Mouse (Mus musculus) telencephalon, adult 2 months (tissue): ENCODE data around the gene Dysf.

Experiments
- DNase-seq: peaks from one replicate; pipeline ENCODE4 v3.0.0-alpha.2; 2011; ENCODE audit warnings: low read depth, low spot score

Dysf gene

DNA sequence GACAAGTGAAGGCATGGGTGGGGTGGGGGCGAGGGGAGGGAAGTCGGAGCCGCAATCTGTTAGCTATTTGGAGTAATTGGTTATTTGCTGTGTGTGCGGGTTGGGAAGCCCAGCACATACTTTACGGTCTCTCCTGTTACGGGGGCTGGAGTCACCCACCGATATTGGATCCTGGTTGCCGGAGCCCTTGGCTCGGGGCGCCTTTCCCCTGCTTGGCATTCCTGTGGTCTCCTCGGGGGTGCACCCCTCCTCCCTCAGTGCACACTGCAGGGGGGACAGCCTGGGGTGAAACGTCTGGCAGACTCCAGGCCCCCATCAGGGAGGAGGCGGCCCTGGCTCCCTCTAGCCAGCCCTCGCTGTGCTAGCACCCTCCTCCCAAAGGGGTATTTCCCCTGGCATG lies 159.2 kb downstream of the Dysf start:
- no peak for DNase-seq

DNA sequence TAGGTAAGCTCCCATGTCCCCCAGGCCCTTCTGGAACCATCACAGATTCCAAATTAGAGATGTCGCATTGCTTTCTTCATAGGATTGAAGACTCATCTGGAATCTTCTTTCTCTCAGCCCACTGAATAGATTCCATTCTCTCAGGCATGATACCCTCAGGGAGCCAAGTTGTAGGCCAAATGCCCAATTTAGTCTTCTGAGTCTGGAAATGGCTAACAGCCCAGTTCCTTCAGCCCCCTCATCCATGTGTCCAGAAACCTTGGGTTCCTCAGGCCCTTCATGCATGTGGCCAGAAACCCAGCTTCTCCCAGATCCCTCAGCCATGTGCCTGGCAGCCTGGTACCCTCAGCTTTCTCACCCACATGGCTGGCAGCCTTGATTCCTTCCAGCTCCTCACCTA lies 160.2 kb downstream of the Dysf start:
- DNase-seq = no peak

DNA sequence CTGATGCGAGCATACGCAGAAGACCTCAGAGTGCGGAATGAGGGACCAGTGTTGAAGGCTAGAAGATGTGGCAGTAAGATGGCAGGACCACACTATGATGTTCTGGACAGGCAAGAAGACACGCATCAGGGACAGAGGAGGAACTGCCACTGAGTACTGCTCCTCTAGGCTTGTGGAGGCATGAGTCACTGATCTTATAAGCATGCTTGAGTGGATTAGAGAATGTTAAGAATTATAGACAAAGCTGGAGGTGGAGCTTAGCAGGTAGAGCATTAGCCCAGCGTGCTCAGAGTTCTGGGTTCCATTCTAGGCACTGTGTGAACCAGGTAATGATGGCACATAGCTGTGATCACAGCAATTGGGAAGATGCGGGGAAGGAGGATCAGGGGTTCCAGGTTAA lies 165.2 kb downstream of the Dysf start:
- DNase-seq = no peak

DNA sequence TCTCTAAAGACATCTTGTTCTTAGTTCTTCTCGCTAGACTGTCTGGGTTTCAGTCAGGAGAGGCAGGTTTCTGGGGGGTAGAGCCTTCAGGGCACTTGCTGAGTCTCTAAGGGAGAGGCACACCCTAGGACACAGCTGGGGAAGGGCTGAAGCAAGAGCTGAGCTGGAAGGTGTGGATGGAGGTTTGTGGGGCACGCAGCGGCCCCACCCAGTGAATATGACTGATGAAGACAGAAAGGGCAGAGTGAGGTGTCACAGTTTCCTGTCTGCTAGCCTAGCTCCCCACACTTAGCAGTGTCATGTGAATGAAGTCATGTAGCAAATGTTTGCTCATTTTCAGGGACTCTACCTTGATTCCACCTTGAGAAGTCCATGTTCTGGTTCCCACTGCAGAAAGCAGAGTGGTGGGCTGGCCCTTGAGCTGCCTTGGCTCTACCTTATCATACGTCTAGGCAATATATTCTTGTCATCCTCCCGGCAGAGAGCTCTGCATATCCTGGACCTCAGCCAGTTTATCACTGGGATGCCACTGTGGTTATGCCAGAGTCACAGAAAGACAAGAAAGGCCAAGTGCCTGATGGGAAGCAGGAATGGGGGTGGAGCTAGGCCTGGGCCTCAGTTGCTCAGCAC lies 170.5 kb downstream of the Dysf start:
- no peak for DNase-seq

DNA sequence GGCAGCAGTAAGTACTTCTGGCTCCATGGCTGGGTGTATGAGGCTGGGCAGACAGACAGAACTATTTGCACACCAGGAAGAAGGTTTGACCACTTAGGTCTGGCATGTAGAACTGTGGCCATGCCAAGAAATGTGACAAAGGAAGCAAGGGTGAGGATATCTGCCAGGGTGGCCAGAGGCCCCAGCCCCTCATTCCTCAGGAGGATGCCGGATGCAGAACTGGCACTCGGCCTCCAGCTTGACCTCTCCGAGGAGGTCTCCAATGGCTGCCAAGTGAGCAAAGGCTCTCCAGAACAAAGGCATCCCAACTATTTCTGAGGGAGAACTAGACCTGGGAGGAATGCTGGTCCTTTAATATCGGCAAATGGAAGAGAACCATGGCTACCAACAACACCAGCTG lies 173.1 kb downstream of the Dysf start:
- DNase-seq = no peak

DNA sequence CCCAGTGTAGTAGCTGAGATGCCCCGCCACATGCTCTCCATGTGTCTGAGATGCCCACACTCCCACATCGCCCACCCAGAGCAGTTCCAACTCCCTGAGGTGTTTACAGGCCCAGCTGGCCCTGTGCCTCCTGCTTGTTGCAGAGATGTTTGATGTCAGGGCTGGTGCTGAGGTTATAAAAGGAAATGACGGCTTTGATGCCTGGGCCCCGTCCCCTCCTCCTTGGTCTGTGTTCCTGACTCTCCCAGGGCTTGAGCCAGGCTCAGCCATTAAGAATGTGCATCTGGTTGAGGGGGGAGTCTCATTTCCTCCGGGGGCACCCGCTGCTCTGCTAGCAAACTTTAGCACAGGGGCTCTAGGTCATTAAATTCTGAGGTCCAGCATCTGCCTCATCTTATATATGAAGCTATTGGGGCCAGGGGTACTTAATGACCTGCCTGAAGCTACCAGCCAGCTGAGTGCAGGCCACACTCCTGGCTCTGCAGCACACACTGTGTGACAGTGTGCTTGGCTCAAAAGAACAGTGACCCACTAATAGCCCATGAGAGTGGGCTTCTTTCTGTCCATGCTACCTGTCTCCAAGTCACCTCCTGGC lies 183.4 kb downstream of the Dysf start:
- DNase-seq = no peak

DNA sequence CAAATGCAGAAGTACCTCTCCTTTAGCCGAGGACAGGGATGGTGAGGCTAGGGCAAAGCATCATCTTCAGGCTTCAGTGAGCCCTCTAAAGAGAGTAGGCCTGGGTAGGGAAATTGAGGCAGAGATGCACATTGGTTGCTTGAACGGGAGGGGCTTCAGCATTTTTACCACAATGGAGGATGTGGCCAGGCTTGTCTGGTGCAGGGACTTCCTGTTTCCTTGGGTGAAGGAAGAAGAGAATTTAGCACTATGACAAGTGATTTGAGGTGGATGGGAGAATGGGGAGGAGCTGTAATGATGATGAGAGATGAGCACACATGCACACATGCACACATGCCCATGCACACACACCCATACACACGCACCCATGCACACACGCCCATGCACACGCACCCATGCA lies 188.1 kb downstream of the Dysf start:
- no peak for DNase-seq

DNA sequence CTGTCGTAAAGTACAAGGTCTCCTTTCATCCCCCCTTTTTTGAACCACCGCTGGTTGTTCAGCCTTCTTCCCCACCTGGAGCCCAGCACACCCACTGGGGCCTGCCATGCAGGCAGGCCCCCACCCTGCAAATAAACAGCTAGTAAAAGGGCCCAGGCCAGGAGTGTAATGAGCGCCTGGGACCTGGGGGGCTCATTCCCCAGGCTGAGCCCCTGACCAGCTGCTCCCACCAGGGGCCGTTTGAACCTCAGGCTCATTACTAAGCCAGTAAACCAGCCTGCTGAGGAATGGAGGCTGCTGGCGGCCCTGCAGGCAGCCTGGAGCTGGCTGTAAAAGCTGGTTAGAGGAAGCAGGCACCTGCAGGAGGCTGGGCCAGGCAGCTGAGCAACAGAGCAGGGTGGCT lies 189.4 kb downstream of the Dysf start:
- no peak for DNase-seq

DNA sequence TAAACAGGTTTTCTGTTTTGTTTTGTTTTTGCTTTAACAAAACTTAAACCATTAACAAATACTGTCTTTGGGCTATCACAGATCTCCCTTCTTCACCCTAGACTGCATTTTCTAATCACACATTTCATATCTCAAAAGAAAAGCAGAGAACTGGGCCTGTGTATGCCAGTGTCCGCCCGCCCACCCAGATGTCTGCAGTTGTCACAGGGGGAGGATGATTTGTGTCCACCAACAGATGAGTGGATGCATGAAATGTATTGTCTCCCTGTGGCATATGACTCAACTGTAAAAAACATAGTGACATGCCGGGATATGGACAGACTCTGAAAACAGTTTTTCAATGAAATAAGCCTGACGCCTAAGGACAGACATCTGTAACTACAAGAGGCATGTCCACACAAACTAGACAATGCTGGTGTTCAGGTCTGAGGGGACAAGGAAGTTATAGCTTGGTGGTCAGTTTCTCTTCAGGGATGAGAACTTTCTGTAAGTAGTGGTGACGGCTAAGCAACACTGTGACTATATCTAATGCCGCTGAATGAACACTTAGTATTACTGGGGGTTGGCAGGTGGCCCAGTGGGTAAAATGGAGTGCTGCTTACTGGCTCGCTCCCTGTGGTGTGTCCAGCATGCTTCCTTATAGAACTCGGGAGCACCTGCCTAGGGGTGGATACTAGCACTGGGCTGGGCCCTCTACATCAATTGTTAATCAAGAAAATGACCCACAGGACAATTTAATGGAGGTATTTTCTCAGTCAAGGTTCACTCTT lies 193.5 kb downstream of the Dysf start:
- no peak for DNase-seq

DNA sequence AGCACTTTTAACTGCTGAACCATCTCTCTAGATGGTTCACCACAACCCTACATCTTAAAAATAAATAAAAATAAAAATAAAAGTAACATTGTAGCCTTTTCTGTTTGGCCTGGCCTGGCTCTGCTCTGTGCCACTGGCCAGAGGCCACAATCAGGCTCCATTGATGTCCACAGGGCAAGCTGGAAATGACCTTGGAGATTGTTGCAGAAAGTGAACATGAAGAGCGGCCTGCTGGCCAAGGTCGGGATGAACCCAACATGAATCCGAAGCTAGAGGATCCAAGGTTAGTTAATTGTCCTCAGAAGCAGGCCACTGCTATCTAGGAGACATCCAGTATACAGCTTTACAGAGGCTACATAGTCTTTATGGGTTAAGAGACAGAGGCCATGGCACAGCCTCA lies 197.2 kb downstream of the Dysf start:
- no peak for DNase-seq

DNA sequence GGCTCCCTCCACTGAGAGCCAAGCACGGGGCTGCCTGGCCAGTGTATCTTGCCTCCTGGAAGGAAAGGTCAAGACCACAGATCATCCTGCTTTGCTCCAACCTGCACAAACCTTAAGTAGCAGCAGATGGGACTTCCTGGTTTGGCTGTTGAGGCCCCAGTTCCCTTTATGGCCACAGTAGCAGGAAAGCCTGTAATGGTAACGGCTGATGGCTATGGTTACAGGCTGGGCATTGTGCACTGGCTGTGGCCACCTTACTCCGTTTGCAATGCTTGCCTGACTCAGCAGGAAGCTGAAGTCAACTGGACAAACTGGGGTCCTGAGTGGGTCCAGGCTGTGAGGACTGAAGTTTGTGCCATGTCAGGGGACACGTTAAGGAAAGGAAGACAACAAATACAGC lies 200.2 kb downstream of the Dysf start:
- DNase-seq = no peak

DNA sequence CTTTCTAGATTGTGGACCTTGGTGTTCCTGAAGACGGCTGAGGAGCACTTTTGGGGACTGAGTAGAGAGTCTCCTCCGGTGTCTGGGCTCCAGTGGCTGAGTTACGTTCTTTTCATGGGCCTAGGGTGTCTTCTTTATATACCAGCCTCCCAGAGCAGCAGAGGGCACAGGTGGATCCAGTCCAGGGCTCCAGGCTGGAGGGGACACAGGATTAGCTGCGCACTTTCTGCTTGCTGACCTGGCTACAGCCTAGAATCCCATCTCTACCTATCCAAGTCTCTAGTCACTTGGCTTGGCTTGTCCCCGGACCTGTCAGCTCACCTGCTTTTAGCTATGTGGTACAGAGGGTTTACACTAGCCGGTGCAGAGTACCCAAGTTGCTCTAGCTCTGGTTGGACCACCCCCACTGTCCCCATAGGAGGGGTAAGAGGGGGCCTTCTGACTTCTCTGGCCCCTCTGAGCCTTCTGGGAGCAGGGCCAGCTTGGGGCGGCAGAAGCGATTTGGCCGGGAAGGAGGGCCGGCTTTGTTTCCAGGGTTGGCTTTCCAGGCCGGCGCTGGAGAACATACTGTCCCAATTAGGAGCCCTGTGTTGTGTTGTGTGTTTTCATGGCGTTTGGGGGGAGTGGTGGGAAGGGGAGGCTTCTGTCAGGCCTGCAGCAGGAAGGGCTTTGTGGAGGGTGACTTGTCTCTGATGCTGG lies 201.5 kb downstream of the Dysf start:
- no peak for DNase-seq

DNA sequence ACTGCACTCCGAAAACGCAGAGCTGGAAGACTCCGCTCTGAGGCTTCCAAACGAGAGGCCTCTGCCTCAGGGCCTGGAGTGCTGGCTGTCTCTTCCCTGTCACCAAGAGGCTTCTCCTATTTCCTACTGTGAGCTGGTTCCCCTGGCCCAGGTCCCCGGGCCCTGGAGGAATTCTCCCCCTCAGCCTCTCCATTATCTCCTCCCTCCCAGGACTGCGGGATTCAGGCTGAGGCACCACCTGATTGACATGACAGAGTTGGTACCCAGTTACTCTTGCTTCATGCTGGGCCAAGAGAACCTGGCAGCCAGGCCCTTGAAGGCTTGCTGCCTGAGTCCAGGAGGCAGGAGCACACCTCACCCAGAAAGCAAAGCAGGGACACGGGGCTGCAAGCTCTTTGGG lies 203.1 kb downstream of the Dysf start:
- DNase-seq = no peak

DNA sequence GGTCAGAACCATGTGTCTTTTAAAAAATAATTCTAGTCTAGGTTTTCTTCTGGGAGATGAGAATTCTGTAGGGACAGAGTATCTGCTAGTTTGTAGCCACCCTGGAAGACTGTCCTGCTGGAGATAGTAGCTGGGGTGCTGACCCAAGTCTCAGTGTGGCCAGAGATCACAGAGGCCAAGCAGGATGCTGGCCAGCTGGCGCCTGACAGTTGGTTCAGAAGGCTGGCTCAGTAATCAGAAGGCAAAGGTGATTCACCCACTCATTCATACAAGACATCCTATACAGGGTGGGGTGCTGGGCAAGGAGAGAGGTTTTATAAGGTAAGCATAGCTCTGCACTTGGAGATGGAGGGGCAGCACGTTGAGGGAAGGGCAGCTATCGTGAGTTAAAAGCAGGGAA lies 204.7 kb downstream of the Dysf start:
- DNase-seq = no peak

DNA sequence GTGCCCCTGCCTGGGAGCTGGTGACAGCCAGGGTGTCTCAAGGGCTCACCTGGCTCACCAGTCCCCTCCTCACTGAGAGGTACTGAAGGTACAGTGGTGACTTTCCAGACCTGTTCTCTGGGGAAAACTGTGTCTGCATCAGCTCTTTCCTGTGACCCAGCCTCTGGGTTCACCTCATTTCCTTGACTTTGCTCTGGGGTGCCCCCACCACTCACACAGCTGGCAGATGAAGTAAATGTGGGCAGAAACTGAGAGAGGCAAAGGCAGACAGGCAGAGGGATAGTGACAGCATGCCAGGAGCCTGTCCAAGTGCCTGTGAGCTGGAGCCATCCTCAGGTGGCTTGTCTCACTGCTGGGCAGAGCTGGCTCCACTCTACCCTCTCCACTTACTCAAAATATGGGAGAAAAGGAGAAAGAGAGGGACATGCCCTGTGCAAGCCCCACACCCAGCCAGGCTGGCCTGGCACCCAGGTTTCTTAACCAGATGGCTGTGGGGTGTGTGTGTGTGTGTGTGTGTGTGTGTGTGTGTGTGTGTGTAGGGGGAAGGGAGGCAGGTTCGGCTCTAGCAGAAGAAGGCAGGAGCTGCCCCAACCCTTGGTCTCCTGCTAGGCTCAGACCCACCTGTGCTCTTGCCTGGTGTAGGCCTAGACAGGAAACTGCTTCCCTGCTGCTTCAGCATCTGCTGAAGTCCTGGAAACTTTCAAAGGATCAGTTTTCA lies 209.0 kb downstream of the Dysf start:
- no peak for DNase-seq

DNA sequence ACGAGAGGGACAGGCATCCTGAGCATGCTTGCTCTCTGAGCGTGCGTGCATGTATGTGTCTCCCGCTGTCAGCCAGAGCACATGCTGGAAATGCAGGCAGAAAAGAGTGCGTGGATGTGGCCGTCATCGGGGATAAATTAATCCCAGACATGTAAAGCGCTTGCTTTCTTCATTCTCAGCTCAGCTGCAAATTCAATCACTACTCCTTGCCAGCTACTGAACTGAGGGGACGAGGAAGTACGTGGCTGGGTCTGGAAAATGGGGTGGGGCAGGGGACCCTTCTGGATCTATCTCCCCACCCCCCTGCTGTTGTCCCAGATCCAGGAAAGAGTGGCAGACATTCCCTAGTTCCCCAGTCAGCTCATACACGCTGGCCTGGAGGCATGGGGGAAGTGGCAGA lies 210.7 kb downstream of the Dysf start:
- DNase-seq = no peak

DNA sequence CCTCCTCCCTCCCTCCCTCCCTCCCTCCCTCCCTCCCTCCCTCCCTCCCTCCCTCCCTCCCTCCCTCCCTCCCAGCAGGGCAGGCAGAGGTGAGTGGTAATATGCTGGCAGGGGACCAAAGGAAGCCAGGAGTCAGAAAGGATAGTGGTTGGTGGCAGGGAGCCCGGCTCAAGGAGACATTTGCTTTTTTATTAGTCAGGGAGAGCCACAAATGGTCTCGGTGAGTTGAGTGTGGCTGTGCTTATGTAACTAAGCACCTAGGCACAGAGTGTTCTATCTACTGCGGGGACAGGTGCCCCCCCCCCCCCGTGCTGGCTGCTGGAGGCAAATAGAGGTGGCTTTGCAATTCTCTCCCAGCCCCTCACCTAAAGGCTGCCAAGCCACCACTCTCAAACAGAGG lies 216.5 kb downstream of the Dysf start:
- peak; percentile 12 for DNase-seq

DNA sequence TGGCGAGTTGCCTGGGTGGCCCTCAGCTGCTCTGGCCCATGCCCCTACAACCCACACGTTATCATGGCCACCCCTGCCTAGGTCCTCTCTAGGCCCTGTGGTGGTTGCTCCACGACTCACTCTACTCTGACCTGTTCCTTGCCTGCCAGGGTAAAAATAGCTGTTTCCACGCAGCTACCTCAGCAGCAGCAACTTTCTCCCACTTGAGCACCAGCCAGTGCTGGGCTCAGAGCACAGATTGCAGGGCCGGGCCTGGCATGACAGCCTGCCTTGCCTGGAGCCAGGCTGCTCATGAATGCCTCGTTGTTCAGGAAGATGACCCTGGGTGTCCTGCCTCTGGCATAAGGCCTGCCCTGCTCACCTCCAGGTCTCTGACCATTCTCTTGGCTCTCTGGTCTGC lies 217.2 kb downstream of the Dysf start:
- DNase-seq = peak; percentile 29

DNA sequence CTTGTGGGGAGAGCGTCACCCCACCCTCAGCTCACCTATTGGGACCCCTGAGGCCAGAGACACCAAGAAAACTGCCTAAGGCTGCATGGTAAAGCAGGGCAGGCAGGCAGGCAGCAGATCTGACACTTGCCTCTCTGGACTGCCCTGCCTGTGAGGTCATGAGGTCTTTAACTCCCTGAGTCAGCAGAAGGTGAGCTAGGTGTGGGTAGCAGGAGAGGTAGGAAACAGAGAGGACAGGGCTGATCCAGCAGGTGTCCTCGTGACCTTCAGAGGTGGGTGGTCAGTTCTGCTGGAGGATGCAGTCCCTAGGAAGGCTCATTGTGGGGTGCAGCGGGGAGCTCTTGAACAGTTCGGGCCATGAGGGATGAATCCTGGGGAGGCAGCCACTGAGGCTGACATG lies 219.8 kb downstream of the Dysf start:
- DNase-seq = no peak

DNA sequence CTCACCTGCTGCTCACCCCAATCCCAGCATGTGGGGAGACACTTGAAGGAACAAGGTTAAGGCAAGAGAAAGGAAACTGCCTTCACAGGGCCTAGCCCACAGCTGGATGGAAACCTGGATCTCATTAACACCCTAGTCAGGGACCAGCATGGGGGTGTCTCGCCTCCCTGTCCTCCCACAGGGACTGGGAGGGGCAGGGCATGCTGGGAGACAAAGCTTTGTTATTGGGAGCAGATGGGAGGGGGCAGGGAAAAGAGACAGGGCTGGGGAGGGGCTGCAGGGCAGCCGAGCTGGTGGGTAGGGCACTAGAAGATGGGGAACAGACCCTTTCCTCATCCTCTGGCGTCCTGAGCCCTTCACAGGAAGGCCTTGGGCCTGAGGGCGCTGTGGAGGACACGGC lies 220.4 kb downstream of the Dysf start:
- DNase-seq = no peak

DNA sequence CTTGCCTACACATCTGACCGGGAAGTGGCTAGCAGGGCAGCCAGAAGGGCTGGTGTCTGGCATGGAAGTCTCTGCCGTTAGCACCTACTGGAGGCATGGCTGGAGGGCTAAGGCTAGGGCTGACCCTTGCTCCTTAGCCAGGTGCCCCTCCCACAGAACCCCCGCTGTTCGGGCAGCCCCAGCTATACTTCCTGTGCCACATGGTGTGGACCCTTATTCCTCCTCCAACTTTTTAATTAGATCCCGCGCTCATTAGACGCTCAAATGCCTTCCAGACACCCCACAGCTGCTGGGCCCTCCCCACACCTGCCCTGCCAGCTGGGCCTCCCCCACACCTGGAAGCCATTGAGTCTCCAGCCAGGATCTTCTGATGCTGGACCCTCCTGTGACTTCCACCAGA lies 221.3 kb downstream of the Dysf start:
- DNase-seq = no peak

DNA sequence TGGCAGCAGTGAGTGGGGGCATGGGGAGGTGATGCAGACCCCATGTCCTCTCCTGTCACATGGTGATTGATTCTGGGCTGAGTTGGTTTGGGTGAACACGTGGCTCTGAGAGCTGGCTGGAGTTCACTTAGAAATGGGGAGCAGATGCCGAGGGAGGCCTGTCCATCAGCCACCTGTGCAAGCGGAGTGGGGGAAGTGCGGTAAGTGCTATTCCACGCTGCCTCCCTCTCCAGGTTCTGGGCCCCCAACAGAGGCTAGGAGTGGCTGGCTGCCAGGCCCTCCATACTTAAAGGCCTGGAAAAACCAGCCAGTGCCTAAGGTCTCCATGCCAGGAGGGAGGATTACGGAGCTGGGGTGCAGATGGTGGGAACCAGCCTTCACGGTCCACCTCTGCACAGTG lies 222.7 kb downstream of the Dysf start:
- no peak for DNase-seq
